Mouse (Mus musculus): Measurements from ENCODE around the gene Xaf1.
"Not testable (repeated sequence)": the region's sequence is repeated elsewhere in the genome, so short reads cannot be mapped to it uniquely, and the experiment has no call there.

The Xaf1 gene

GRCm38 (mm10) chr11:72311355-72312001 is 10.0 kb downstream of the Xaf1 start:
- DNase-seq (ENCODE audit: low spot score): no peak

GRCm38 (mm10) chr11:72314151-72314895 is 12.9 kb downstream of the Xaf1 start, which contains the start of gene Fbxo39:
TSS of gene Fbxo39 (plus strand) at chr11:72314444.
- no peak for DNase-seq (ENCODE audit: low spot score)

- no peak for DNase-seq (ENCODE audit: low spot score)
Observed at GRCm38 (mm10) chr11:72318026-72318425, 16.6 kb downstream of the Xaf1 start.

- DNase-seq (ENCODE audit: low spot score): no peak
Observed at GRCm38 (mm10) chr11:72324431-72324830, 23.0 kb downstream of the Xaf1 start.

- DNase-seq (ENCODE audit: low spot score): no peak
Observed at GRCm38 (mm10) chr11:72325701-72326100, 24.3 kb downstream of the Xaf1 start.

- no peak for DNase-seq (ENCODE audit: low spot score)
Observed at GRCm38 (mm10) chr11:72332951-72333667, 31.7 kb downstream of the Xaf1 start.

- no peak for DNase-seq (ENCODE audit: low spot score)
Observed at GRCm38 (mm10) chr11:72334653-72335052, 33.2 kb downstream of the Xaf1 start.

- DNase-seq (ENCODE audit: low spot score): peak; percentile 24
Observed at GRCm38 (mm10) chr11:72336726-72337125, 35.3 kb downstream of the Xaf1 start.

- no peak for DNase-seq (ENCODE audit: low spot score)
Observed at GRCm38 (mm10) chr11:72338437-72338871, 37.0 kb downstream of the Xaf1 start.

GRCm38 (mm10) chr11:72339716-72340115 is 38.3 kb downstream of the Xaf1 start:
- no peak for DNase-seq (ENCODE audit: low spot score)

GRCm38 (mm10) chr11:72342549-72343237 is 41.3 kb downstream of the Xaf1 start:
- DNase-seq (ENCODE audit: low spot score): no peak

- DNase-seq (ENCODE audit: low spot score): not testable (repeated sequence)
Observed at GRCm38 (mm10) chr11:72343238-72343625, 41.8 kb downstream of the Xaf1 start.

- peak; percentile 36 for DNase-seq (ENCODE audit: low spot score)
Observed at GRCm38 (mm10) chr11:72343904-72344303, 42.5 kb downstream of the Xaf1 start.

- no peak for DNase-seq (ENCODE audit: low spot score)
Observed at GRCm38 (mm10) chr11:72344486-72344885, 43.1 kb downstream of the Xaf1 start.

GRCm38 (mm10) chr11:72348563-72348962 is 47.1 kb downstream of the Xaf1 start:
- DNase-seq (ENCODE audit: low spot score): no peak

- DNase-seq (ENCODE audit: low spot score): no peak
Observed at GRCm38 (mm10) chr11:72349016-72349415, 47.6 kb downstream of the Xaf1 start.

- no peak for DNase-seq (ENCODE audit: low spot score)
Observed at GRCm38 (mm10) chr11:72349652-72350051, 48.2 kb downstream of the Xaf1 start.

- no peak for DNase-seq (ENCODE audit: low spot score)
Observed at GRCm38 (mm10) chr11:72352272-72352671, 50.8 kb downstream of the Xaf1 start.

GRCm38 (mm10) chr11:72353186-72353585 is 51.8 kb downstream of the Xaf1 start:
- no peak for DNase-seq (ENCODE audit: low spot score)

- peak; percentile 81 for DNase-seq (ENCODE audit: low spot score)
Observed at GRCm38 (mm10) chr11:72354971-72355728, 53.7 kb downstream of the Xaf1 start.

All from testis, postnatal 14 days (tissue).